Mouse (Mus musculus) stomach, postnatal 0 days (tissue): ENCODE data around the gene Kif12. TPM values are rescaled to one million over a fixed set of nuclear protein-coding genes. Genes with fewer than 3 reads are reported as not detected.
A peak's percentile ranks its signal among the peaks of the same experiment; 100 is the strongest.

Source experiments
- ATAC-seq: fragments of 200-750 bp; cut with Nextera tagmentation; 2 replicates; pipeline ENCODE4 v1.8.0; 2017; ENCODE audit not compliant: low FRiP score, low TSS enrichment
- DNase-seq: peaks from one replicate; pipeline ENCODE4 v3.0.0-alpha.2; 2016; ENCODE audit warnings: low spot score
- H3K27ac ChIP-seq: fragments of 300-500 bp; sonication (generic); replicated peaks from 2 replicates; pipeline ENCODE4 v1.5.1; 2014; ENCODE audit warnings: mild to moderate bottlenecking, control low read depth
- H3K27me3 ChIP-seq: fragments of 300-500 bp; sonication (generic); 2 replicates; pipeline ENCODE4 v1.6.1; 2014; ENCODE audit warnings: low read length; ENCODE audit not compliant: control insufficient read depth, insufficient read depth
- H3K36me3 ChIP-seq: fragments of 300-500 bp; sonication (generic); 2 replicates; pipeline ENCODE4 v1.6.1; 2014; ENCODE audit warnings: low read length, mixed read lengths; ENCODE audit not compliant: control insufficient read depth, insufficient read depth
- H3K4me1 ChIP-seq: fragments of 300-500 bp; sonication (generic); replicated peaks from 2 replicates; pipeline ENCODE4 v1.6.1; 2014; ENCODE audit warnings: antibody characterized with exemption; ENCODE audit not compliant: control insufficient read depth, insufficient read depth
- H3K4me2 ChIP-seq: fragments of 300-500 bp; sonication (generic); replicated peaks from 2 replicates; pipeline ENCODE4 v1.6.1; 2014; ENCODE audit warnings: low read depth, mild to moderate bottlenecking, control low read depth, moderate library complexity
- H3K4me3 ChIP-seq: fragments of 300-500 bp; sonication (generic); 2 replicates; pipeline ENCODE4 v1.5.1; 2014; ENCODE audit warnings: low read depth, low read length, control low read depth
- H3K9ac ChIP-seq: fragments of 300-500 bp; sonication (generic); 2 replicates; pipeline ENCODE4 v1.6.1; 2014; ENCODE audit warnings: mild to moderate bottlenecking, low read length, control low read depth, mixed read lengths
- H3K9me3 ChIP-seq: fragments of 300-500 bp; sonication (generic); 2 replicates; pipeline ENCODE4 v1.6.1; 2016; ENCODE audit warnings: low read length; ENCODE audit not compliant: control insufficient read depth
- CTCF ChIP-seq: IDR thresholded peaks from 2 replicates; pipeline ENCODE4 v1.5.1; 2016; ENCODE audit warnings: antibody characterized with exemption, low read depth, mild to moderate bottlenecking, moderate library complexity
- EP300 ChIP-seq: optimal IDR thresholded peaks from 2 replicates; pipeline ENCODE3; 2016; ENCODE audit warnings: antibody characterized with exemption
- WGBS: fragments of 180-500 bp; shearing (Covaris S2); extraction: QIAGEN DNeasy Blood & Tissue Kit; methylation state at CpG from one replicate; pipeline ENCODE4 v1.1.7; 2014; 5-methylcytosine and 5-hydroxymethylcytosine counted together
- polyA plus RNA-seq: library from polyadenylated mRNA; unstranded; fragments of >200 nt; fragmentation: Nextera tagmentation; extraction: Ambion mirVana; gene quantifications from 2 replicates; pipeline ENCODE4 v1.2.1, GENCODE M21; 2015

Gene Kif12
- polyA plus RNA-seq, 1 experiment from 2014 or later: 4.0 TPM

- Histone ChIP-seq H3K27ac (no peak overlapping the region), H3K27me3 (no peaks in the 10 kb centered on the region), H3K9ac (no peak overlapping the region), H3K4me1 (no peaks in the 10 kb centered on the region), H3K4me3 (no peak overlapping the region), H3K36me3 (no peaks in the 10 kb centered on the region), H3K9me3 (no peaks in the 10 kb centered on the region), H3K4me2 (no peak overlapping the region)
- TF ChIP-seq CTCF (no peak), EP300 (no peak)
- DNase-seq (no peak), ATAC-seq (no peak)
- 84% methylated on average over 7 of the region's 7 CpGs for WGBS
These were observed 31.9 kb upstream of the Kif12 start for GRCm38 (mm10) chr4:63203874-63204273.

GRCm38 (mm10) chr4:63199366-63199765, 27.4 kb upstream of the Kif12 start:
- H3K27me3 ChIP-seq: no peaks in the 10 kb centered on the region

GRCm38 (mm10) chr4:63194366-63194765, 22.4 kb upstream of the Kif12 start:
- DNase-seq: no peak

More at GRCm38 (mm10) chr4:63199366-63199765, 27.4 kb upstream of the Kif12 start:
- Histone ChIP-seq H3K36me3 (no peaks in the 10 kb centered on the region), H3K9ac (no peak overlapping the region), H3K27ac (no peak overlapping the region), H3K9me3 (no peaks in the 10 kb centered on the region), H3K4me3 (no peak overlapping the region), H3K4me1 (no peaks in the 10 kb centered on the region), H3K4me2 (no peak overlapping the region)
- TF ChIP-seq EP300: no peak
- no peak for TF ChIP-seq CTCF
- 86% methylated on average over 5 of the region's 5 CpGs for WGBS
- ATAC-seq: peak; percentile 18; the same call in 1 of the 2 replicates
- no peak for DNase-seq

GRCm38 (mm10) chr4:63191641-63192040, 19.7 kb upstream of the Kif12 start:
- no peaks in the 10 kb centered on the region for H3K4me1 ChIP-seq
- ATAC-seq (peak; percentile 51; the same call in 1 of the 2 replicates), DNase-seq (peak; percentile 56)
- no peak overlapping the region for H3K4me2 ChIP-seq
- H3K27me3 ChIP-seq: no peaks in the 10 kb centered on the region
- TF ChIP-seq EP300 (no peak), CTCF (no peak)
- no peaks in the 10 kb centered on the region for H3K36me3 ChIP-seq
- 37% methylated on average over 5 of the region's 5 CpGs for WGBS
- no peak overlapping the region for H3K4me3 ChIP-seq
- no peak overlapping the region; the same call in 1 of the 2 replicates for H3K27ac ChIP-seq
- no peaks in the 10 kb centered on the region for H3K9me3 ChIP-seq
- no peak overlapping the region for H3K9ac ChIP-seq

More at GRCm38 (mm10) chr4:63194366-63194765, 22.4 kb upstream of the Kif12 start:
- Histone ChIP-seq H3K36me3 (no peaks in the 10 kb centered on the region), H3K9ac (no peak overlapping the region), H3K27me3 (no peaks in the 10 kb centered on the region), H3K4me3 (no peak overlapping the region), H3K4me2 (no peak overlapping the region), H3K4me1 (no peaks in the 10 kb centered on the region), H3K27ac (no peak overlapping the region), H3K9me3 (no peaks in the 10 kb centered on the region)
- no peak for TF ChIP-seq CTCF
- ATAC-seq: no peak
- WGBS: 66% methylated on average over 2 of the region's 2 CpGs

GRCm38 (mm10) chr4:63186281-63186870, 14.4 kb upstream of the Kif12 start:
- 48% methylated on average over 21 of the region's 21 CpGs for WGBS
- Histone ChIP-seq H3K36me3 (no peaks in the 10 kb centered on the region), H3K4me2 (no peak overlapping the region), H3K4me3 (no peak overlapping the region), H3K27ac (peak overlapping the region; percentile 67), H3K27me3 (no peaks in the 10 kb centered on the region), H3K4me1 (no peaks in the 10 kb centered on the region), H3K9ac (no peak overlapping the region), H3K9me3 (no peaks in the 10 kb centered on the region)
- ATAC-seq (peak; percentile 92), DNase-seq (peak; percentile 89)
- TF ChIP-seq EP300 (no peak), CTCF (no peak)

GRCm38 (mm10) chr4:63181556-63181955, 9.6 kb upstream of the Kif12 start:
- DNase-seq: peak; percentile 82
- Histone ChIP-seq H3K27ac (no peak overlapping the region), H3K36me3 (no peaks in the 10 kb centered on the region), H3K4me1 (no peaks in the 10 kb centered on the region), H3K4me2 (no peak overlapping the region), H3K27me3 (no peaks in the 10 kb centered on the region), H3K4me3 (no peak overlapping the region), H3K9me3 (no peaks in the 10 kb centered on the region), H3K9ac (no peak overlapping the region)
- WGBS: 12% methylated on average over 5 of the region's 5 CpGs
- TF ChIP-seq EP300 (no peak), CTCF (peak; percentile 98)
- ATAC-seq: peak; percentile 55
